Mouse (Mus musculus) CH12.LX (cell line): ENCODE measurements around the gene Slc25a21.

Experiments used
- CTCF ChIP-seq, 2 experiments: IDR thresholded peaks in 1 of 2; conservative IDR thresholded peaks in 1 of 2; 2 replicates each; pipeline ENCODE4 v1.5.1; 2011 to 2012; ENCODE audit warnings: low read depth in 2 of 2, low read length in 2 of 2, improper control_type of control experiment in 1 of 2, inconsistent platforms in 1 of 2, mild to moderate bottlenecking in 1 of 2, moderate library complexity in 1 of 2
- ETS1 ChIP-seq: conservative IDR thresholded peaks from 2 replicates; pipeline ENCODE4 v1.6.1; 2012; ENCODE audit warnings: low read depth, mild to moderate bottlenecking, inconsistent platforms, low read length, improper control_type of control experiment, moderate library complexity
- JUN ChIP-seq: IDR thresholded peaks from 2 replicates; pipeline ENCODE4 v1.6.1; 2011; ENCODE audit warnings: low read depth, mild to moderate bottlenecking, low read length, improper control_type of control experiment, moderate library complexity; ENCODE audit not compliant: insufficient read depth
- MAX ChIP-seq: IDR thresholded peaks from 2 replicates; pipeline ENCODE4 v1.6.1; 2011; ENCODE audit warnings: low read length, improper control_type of control experiment
- NELFE ChIP-seq: IDR thresholded peaks from 2 replicates; pipeline ENCODE4 v1.6.1; 2011; ENCODE audit warnings: low read depth, low read length, improper control_type of control experiment
- POLR2A ChIP-seq: IDR thresholded peaks from 2 replicates; pipeline ENCODE4 v1.6.1; 2011; ENCODE audit warnings: low read depth, mild to moderate bottlenecking, improper control_type of control experiment, low read length
- RAD21 ChIP-seq: IDR thresholded peaks from 2 replicates; pipeline ENCODE4 v1.6.1; 2011; ENCODE audit warnings: low read depth, mild to moderate bottlenecking, low read length, improper control_type of control experiment, moderate library complexity
- ZNF384 ChIP-seq: IDR thresholded peaks from 2 replicates; pipeline ENCODE4 v1.6.1; 2012; ENCODE audit warnings: low read depth, low read length, improper control_type of control experiment, inconsistent platforms

DNA sequence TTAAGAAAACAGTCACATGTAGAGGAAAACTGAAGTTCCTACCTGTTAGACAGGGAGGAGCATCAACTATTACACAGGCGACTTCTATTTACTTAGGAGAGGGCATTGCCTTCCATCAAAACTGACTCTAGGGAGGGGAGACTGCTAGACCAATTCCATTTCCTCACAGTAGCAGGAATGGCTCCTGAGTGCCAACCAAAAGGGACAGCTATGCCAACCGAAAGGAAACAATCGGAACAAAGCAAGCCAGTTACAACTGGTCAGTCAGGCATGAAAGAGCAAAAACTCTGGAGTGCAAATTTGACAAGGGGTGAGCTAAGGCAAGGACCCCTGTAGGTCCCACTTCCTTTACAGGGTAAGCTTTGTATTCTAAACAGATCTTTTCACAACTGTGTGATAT lies 319.5 kb downstream of the Slc25a21 start:
- TF ChIP-seq ETS1 (no peak), JUN (no peak), POLR2A (no peak), MAX (no peak), RAD21 (no peak), CTCF (conservative IDR thresholded peaks at IDR 0.05 in 1 of 2, IDR thresholded peaks at IDR 0.05 in 1 of 2; ENCODE audit: low read depth in 2 of 2, low read length in 2 of 2) (no peak), NELFE (no peak), ZNF384 (no peak)
